Mouse (Mus musculus): ENCODE measurements around the gene Pafah1b2. TPM values are rescaled to one million over a fixed set of nuclear protein-coding genes. Genes with fewer than 3 reads are reported as not detected.

Pafah1b2 gene
- total RNA-seq, 1 experiment from 2014 or later = 106 TPM

DNA sequence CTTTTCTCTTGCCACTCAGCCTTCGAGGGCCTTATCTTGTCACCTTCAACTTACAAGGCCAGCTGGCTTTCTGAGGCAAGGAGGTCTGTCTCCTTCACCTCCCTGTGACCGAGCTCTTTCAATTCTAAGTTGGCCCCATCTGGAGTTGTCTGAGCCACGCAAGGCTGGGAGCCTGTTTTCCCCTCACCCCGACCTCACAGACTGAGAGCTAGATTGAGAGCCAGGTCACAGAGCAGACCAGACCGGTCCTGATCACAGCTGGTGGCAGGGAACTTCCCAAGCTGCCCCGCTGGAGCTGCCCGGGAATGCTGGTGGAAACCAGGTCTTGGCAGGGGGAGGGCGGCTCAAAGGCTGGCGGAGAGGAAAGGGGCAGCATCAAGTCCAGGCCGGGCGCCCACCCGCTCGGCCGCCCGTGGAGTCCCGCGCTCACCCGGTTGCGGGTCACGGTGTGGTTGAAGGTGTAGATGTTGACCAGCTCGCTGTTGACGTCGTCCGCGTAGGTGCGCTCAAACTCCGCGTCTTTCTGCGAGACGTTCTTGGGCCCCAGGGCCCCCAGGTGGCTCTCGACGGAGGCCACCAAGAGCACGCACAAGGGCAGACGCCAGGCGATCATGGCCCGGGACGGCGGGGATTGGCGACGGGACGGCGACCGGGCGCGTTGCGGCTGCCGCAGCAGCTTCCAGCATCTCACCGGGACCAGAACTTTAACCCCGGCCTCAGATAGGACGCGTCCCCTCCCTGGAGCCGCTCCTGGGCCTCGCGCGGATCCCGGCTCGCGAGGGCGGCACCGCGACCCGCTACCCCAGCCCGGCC is 58.0 kb downstream of the Pafah1b2 start:
- peak in 1 of 2 experiments; percentile 25; a peak in 1 of 4 replicates for ATAC-seq (replicated peaks in 1 of 2; ENCODE audit: insufficient read depth in 1 of 2, low FRiP score in 2 of 2, low TSS enrichment in 1 of 2, low read depth in 1 of 2, poor library complexity in 2 of 2, severe bottlenecking in 2 of 2)

DNA sequence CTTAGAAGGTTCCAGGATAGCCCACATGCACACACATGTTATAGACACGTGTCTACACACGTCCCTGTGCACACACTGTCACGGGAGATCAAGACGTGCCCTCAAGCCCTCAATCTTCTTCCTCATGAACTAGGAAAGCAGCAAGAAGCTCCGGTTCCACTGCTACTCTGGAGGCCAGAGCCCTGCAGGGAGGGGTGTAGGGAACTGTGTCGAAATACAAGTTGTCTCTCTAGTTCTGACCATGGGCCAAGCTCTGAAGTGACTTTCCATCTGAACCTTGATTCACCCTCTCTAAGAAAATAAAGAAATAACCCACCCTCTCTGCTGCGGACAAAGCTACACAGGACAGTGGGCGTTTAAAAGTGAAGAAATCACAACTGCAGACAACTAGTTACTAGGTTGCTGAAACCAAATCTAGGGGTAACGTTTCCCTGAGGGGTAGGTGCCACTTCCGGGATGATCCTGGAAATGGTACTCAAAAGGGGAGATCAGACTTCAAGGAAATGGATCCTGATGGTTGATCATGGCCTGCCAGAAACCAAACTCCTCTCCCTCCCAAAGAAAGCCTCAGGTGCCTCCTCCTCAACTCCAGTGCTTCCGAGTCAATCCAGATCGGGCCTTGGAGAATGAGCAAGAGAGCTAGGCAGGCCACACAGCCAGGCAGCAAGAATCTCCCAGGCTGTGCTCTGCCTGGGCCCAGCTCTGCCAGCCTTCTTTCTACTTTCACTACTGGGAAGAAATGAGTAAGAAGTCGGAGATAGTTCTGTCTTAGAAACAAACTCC is 58.8 kb downstream of the Pafah1b2 start:
- ATAC-seq (replicated peaks in 1 of 2; ENCODE audit: insufficient read depth in 1 of 2, low FRiP score in 2 of 2, low TSS enrichment in 1 of 2, low read depth in 1 of 2, poor library complexity in 2 of 2, severe bottlenecking in 2 of 2) = 0 out of 4 replicates have a peak, but pooled peaks of 1 of the 2 experiments have one; percentile 3

DNA sequence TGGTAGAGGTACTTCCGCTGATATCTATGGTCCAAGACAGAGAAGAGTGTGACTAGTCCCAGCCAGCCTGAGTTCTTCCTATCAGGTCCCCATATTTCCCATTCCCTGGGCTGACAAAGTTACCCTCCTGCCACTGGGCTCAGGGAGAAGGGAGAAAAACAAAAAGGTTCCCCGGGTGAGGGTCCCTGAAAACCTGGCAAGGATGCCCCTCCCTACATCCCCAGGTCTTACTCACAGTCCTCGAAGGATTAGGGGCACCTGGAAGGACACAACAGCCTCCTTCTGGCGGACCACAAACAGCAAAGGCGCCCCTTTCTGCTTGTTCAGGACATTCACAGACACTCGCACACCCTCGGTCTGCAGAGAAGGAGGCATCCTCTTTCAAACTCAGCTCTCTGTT is 59.6 kb downstream of the Pafah1b2 start:
- no peak for ATAC-seq (replicated peaks in 1 of 2; ENCODE audit: insufficient read depth in 1 of 2, low FRiP score in 2 of 2, low TSS enrichment in 1 of 2, low read depth in 1 of 2, poor library complexity in 2 of 2, severe bottlenecking in 2 of 2)

DNA sequence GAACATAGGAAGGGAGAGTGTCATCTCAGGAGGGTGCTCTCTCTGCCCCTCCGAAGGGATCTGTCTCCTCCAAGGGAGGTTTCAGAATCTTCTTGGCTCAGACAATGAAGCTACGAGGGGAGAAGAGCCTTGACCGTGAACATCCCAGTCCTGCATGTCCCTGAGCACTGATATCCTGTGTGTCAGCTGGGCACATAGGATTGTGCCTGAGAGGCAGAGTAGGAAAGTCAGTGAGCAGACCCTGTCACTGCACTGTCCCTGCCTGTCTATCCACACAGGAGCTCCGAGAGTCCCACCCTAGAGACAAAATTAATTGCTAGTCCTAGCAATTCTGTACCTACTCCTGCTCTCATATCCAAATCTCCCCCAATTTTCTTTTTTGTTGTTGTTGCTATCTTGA is 60.4 kb downstream of the Pafah1b2 start:
- ATAC-seq (replicated peaks in 1 of 2; ENCODE audit: insufficient read depth in 1 of 2, low FRiP score in 2 of 2, low TSS enrichment in 1 of 2, low read depth in 1 of 2, poor library complexity in 2 of 2, severe bottlenecking in 2 of 2) = no peak

DNA sequence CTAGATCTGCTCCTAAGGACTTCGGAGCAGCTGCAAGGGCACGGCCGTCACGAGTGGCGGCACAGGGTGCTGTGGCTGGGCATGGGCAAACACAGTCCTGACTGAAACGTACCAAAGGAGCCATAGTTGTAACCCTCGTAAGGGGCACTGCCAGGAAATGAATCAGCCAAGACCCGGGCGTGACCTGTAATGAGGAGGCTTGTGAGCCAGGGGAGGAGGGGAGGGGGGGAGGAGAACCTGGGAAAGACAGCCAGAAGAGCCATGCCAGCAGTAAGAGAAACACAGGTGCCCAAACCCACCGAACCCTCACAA is 65.7 kb downstream of the Pafah1b2 start:
- ATAC-seq (replicated peaks in 1 of 2; ENCODE audit: insufficient read depth in 1 of 2, low FRiP score in 2 of 2, low TSS enrichment in 1 of 2, low read depth in 1 of 2, poor library complexity in 2 of 2, severe bottlenecking in 2 of 2) = no peak

DNA sequence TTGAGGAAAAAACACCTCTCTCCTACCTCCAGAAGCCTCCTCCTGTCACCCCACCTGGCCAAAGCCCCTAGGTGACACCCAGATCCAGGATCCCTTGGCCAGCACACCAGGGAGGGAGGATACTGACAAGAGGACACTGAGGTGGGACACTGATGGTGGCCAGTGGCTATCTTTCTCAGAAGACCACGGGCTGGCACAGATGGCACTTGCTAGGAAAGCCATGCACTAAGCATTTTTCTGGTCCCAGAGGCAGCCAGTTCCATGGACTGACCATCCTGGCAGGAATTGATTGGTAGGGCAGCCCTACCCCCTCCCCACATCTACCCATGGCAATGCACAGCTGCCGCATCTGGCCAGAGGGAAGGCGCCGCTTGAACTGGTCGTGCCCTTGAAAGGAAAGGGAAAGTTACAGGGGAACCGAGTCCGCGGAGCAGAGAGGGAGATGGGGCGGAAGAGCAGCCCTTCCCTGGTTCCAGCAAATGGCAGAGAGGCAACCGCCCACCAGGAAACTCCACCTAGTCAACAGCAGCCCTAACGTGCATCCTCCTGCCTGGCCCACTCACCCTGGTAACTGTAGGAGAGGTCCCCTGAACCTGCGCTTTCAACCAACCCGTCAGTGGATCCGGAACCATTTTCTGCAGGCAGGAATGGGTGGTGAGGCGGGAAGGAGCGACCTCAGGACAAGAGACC is 66.2 kb downstream of the Pafah1b2 start:
- no peak for ATAC-seq (replicated peaks in 1 of 2; ENCODE audit: insufficient read depth in 1 of 2, low FRiP score in 2 of 2, low TSS enrichment in 1 of 2, low read depth in 1 of 2, poor library complexity in 2 of 2, severe bottlenecking in 2 of 2)

DNA sequence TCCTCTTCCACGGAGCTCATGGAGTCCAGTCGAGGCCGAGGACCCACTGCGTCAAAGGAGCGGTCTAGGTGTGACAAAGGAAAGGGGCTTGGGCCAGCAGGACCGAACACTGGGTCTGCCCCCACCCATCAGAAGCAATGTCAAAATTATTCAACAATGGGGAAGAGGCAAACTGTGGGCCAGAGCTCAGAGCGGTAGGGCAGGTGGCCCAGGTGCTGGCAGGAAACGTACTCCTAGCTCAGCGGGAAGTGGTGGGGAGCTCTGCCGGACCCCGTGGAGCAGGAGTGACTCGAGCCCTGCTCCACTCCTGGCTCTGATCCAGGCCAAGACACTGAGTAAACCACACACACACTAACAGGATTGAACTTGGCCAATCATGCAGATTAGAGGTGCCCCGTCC is 66.8 kb downstream of the Pafah1b2 start:
- peak; percentile 28 to 36 for ATAC-seq (replicated peaks in 1 of 2; ENCODE audit: insufficient read depth in 1 of 2, low FRiP score in 2 of 2, low TSS enrichment in 1 of 2, low read depth in 1 of 2, poor library complexity in 2 of 2, severe bottlenecking in 2 of 2)

DNA sequence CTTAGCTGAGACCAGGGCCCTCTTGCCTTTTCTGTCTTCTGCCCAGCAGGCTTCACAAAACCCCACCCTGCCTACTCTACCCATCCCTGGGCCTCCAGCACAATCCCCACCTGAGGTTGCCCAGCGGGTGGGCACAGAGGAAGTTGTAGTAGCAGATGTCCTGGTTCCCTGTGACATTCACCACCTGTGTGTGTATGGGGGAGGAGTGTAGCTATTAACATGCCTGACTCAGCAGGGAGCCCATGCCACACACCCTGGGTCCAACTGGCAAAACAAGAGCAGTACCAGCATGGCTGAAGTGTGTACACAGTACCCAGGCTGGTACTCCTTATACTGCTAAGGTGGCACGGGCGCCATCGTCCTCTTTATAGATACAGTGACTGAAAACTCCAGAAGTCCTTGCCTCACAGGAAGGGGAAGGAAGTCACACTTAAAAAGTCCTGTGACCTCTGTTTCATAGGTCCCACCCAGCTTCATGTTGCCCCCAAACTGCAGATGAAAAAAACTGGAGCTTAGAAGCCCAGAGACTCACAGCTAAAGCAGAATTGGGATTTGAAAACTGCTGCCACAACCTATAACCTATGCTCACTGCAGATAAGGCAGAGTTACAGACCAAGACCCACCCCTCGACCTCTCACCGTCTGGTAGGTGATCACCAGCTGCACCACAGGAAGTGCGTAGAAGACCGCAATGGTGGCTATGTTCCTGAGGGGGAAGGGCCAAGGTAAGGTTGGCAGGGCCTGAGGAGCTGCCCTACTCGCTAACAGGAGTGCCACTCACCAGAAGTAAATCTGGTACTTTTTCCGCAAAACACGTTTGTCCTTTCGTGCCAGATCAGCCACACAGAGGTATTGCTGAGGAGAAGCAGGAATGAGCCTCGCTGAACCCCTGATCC is 67.7 kb downstream of the Pafah1b2 start:
- ATAC-seq (replicated peaks in 1 of 2; ENCODE audit: insufficient read depth in 1 of 2, low FRiP score in 2 of 2, low TSS enrichment in 1 of 2, low read depth in 1 of 2, poor library complexity in 2 of 2, severe bottlenecking in 2 of 2) = peak; percentile 81 to 87

DNA sequence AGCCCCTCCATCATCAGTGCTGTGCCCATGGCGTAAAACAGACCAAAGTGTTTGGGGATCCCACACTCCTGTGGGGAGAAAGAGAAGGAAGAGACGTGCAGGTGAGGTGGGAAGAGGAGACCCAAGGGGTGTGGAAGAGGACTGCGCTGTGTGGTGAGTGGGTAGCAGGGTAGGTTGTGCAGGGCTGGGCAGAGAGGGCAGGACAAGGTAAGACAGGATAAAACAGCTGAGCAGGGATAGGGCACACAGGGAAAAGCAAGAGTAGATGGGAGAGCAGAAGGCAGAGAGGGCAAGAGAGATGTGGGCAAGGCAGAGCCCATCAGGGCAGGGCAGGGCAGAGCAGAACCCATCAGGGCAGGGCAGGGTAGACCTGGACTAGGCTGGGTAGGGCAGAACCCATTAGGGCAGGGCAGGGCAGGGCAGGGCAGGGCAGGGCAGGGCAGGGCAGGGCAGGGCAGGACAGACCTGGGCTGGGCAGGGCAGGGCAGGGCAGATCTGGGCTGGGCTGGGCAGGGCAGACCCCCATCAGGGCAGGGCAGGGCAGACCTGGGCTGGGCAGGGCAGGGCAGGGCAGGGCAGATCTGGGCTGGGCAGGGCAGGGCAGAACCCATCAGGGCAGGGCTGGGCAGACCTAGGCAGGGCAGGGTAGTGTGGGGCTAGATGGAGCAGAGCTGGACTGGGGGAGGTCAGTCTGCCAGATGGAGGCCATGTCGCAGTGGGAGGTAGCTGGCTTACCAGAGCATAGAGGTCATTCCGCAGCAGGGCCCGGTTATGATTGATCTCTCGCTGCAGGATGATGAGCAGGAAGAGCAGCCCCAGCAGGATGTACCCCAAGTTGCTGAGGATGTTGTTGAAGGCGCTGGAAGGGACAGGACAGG is 68.6 kb downstream of the Pafah1b2 start:
- ATAC-seq (replicated peaks in 1 of 2; ENCODE audit: insufficient read depth in 1 of 2, low FRiP score in 2 of 2, low TSS enrichment in 1 of 2, low read depth in 1 of 2, poor library complexity in 2 of 2, severe bottlenecking in 2 of 2) = no peak

DNA sequence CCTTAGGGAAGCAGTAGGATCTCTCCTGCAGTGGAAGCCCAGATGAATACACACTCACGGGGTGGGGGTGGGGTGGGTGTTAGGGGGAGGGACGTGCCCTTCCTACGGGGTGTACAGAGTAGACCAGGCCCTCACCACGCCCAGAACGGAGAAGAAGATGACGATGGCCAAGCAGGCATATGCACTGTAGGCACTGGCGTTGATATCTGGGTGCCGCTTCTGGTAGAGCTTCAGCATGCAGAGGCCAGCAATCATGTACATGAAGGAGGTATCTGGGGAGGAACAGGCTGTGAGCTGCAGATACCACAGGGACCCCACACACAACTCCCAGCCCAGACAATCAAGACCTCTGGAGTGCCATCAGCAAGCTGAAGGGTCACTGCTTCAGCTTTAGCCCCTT is 69.6 kb downstream of the Pafah1b2 start:
- ATAC-seq (replicated peaks in 1 of 2; ENCODE audit: insufficient read depth in 1 of 2, low FRiP score in 2 of 2, low TSS enrichment in 1 of 2, low read depth in 1 of 2, poor library complexity in 2 of 2, severe bottlenecking in 2 of 2) = no peak

DNA sequence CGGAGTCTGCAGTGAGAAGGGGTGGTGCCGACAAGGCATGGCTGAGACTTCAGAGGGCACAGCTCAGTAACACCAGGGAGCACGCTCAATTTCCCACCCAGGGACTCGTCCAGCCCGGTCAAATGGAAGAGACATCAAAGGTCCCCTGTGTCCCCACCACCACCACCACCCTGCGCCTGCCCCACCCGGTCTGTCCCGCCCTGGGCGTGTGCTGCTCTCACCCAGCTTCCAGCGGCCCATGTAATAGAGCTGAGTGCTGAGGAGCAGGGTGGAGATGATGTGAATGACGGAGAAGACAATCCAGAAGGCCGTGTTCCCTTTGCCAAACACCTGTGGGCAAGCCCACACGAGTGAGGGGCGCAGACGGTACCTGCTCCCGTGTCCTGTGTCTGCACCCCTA is 70.0 kb downstream of the Pafah1b2 start:
- ATAC-seq (replicated peaks in 1 of 2; ENCODE audit: insufficient read depth in 1 of 2, low FRiP score in 2 of 2, low TSS enrichment in 1 of 2, low read depth in 1 of 2, poor library complexity in 2 of 2, severe bottlenecking in 2 of 2) = no peak

DNA sequence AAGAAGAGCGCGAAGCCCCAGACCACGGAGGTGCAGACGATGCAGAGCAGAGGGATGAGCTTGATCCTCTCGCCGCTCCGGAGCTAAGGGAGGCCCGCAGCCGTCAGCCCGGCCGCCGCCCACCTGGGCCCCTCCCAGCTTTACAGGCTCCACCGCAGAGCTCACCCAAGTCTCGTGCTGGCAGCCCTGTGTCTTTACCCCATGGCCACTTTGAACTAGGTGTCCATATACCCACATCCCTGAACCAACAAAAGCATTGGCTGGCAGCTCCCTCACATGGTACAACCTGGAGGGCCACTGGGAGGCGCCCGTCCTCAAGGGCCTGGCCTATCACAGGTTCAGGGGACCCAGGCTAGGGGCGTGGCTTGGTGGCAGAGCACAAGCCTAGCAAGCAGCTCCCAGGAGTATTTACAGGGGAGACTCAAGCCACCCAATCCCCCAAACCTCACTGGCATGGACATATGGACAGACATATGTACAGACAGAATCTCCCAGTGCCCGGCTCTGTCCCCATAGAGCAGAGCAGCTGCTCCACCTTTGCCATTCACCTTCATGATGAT is 71.1 kb downstream of the Pafah1b2 start:
- ATAC-seq (replicated peaks in 1 of 2; ENCODE audit: insufficient read depth in 1 of 2, low FRiP score in 2 of 2, low TSS enrichment in 1 of 2, low read depth in 1 of 2, poor library complexity in 2 of 2, severe bottlenecking in 2 of 2) = no peak

DNA sequence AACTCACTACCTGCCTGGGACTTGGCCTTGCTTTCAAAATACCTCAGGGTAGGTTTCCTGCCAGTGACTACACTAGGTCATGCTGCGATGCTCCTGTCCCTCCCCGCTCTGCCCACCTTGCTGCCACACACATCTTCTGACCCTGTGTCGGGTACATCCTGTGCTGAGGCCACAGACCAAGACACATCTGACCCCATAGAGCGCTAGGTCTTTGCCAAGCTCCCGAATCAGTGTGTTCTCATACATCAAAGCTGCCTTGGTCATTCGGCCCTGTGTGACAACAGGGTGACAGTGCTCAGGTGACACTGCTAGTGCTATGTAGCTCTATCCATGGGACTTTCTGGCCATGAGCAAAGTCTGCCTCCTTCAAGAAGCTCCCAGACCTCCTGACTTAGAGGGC is 72.7 kb downstream of the Pafah1b2 start:
- no peak for ATAC-seq (replicated peaks in 1 of 2; ENCODE audit: insufficient read depth in 1 of 2, low FRiP score in 2 of 2, low TSS enrichment in 1 of 2, low read depth in 1 of 2, poor library complexity in 2 of 2, severe bottlenecking in 2 of 2)

DNA sequence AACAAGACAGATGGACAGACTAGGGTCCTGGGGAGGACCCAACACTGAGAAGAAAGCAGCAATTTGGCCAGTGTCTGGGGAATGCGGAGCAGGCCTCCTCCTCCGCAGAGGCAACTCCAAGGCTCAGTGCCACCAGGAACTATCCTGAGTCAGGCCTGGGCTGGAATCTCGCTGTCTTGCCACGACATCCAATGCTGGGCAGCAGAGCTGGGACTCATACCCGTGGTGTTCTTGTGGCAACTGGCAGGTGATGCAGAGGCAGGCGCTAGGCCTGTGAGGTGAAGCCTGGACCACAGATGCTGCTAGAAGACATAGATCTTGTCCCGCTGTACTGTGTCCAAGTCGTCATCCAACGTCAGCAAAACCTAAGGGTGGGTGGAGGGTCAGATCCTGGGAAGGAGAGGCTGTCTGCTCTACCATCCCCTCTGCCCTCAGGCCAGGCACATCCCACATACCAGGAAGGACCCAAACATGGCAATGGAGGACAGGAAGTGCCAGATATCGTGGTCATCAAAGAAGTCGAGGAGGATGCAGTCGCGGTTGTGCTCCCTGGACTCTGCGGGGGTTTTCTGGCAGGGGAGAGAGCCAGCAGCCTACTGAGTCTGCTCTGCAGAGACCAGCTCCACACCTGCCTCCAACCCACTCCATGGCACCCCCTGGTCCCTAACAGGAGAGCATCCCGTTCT is 73.4 kb downstream of the Pafah1b2 start:
- no peak for ATAC-seq (replicated peaks in 1 of 2; ENCODE audit: insufficient read depth in 1 of 2, low FRiP score in 2 of 2, low TSS enrichment in 1 of 2, low read depth in 1 of 2, poor library complexity in 2 of 2, severe bottlenecking in 2 of 2)

DNA sequence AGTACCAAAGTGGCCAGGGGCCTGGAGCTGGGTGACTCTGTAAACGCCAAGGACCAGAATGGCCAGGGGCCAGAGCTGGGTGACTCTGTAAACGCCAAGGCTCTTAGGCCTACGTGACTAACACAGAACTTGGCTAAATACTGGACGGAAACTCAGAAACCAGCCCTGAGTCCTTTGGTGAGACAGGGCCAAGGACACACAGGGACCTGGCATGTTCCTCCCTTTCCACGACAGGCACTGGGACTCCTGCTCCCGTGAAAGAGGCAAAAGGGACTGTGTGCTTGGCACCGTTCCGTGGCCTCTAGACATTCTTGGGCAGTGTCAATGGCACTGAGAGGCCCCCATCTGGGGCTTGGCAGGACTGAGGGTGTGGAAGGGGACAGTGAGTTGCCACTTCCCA is 74.4 kb downstream of the Pafah1b2 start:
- ATAC-seq (replicated peaks in 1 of 2; ENCODE audit: insufficient read depth in 1 of 2, low FRiP score in 2 of 2, low TSS enrichment in 1 of 2, low read depth in 1 of 2, poor library complexity in 2 of 2, severe bottlenecking in 2 of 2) = no peak

DNA sequence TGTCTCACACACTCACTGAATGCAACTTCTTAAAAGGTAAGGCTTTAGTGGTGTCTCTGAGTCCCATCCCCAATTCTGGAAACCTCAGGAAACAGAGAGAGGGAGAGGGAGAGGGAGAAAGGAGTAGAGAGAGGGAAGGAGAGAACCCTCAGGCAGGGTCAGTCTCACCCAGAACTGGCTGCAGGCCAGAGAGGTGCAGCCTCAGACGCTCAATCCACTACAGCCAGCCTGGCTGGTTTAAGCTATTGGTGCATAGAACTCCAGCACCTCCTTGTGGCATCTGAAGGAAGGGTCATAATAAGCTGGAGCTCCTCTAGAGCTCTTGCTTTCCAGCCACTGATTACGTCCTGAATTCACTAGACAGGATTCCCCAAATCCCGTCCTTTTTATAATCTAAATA is 75.6 kb downstream of the Pafah1b2 start:
- ATAC-seq (replicated peaks in 1 of 2; ENCODE audit: insufficient read depth in 1 of 2, low FRiP score in 2 of 2, low TSS enrichment in 1 of 2, low read depth in 1 of 2, poor library complexity in 2 of 2, severe bottlenecking in 2 of 2) = peak; percentile 70 to 76; a peak in 3 of 4 replicates
